Mouse (Mus musculus) forebrain, postnatal 0 days (tissue): ENCODE measurements around the gene Slc15a5. TPM values are rescaled to one million over a fixed set of nuclear protein-coding genes. Genes with fewer than 3 reads are reported as not detected.

Experiments
- ATAC-seq: fragments of 200-750 bp; cut with Nextera tagmentation; 2 replicates; pipeline ENCODE4 v1.8.0; 2017; ENCODE audit warnings: mild to moderate bottlenecking, moderate library complexity
- DNase-seq: peaks from one replicate; pipeline ENCODE4 v3.0.0-alpha.2; 2015
- H3K27ac ChIP-seq: fragments of 300-500 bp; sonication (generic); 2 replicates; pipeline ENCODE4 v1.5.1; 2014; ENCODE audit warnings: low read depth, mild to moderate bottlenecking, antibody characterized with exemption, low read length, moderate library complexity, mixed read lengths
- H3K27me3 ChIP-seq: fragments of 300-500 bp; sonication (generic); 2 replicates; pipeline ENCODE4 v1.6.1; 2014; ENCODE audit warnings: mild to moderate bottlenecking, low read length, mixed read lengths; ENCODE audit not compliant: insufficient read depth
- H3K36me3 ChIP-seq: fragments of 300-500 bp; sonication (generic); 2 replicates; pipeline ENCODE4 v1.6.1; 2014; ENCODE audit warnings: mild to moderate bottlenecking, moderate library complexity; ENCODE audit not compliant: insufficient read depth
- H3K4me1 ChIP-seq: fragments of 300-500 bp; sonication (generic); 2 replicates; pipeline ENCODE4 v1.6.1; 2014; ENCODE audit warnings: antibody characterized with exemption; ENCODE audit not compliant: insufficient read depth
- H3K4me2 ChIP-seq: fragments of 300-500 bp; sonication (generic); 2 replicates; pipeline ENCODE4 v1.6.1; 2014; ENCODE audit warnings: low read depth, mild to moderate bottlenecking, moderate library complexity
- H3K4me3 ChIP-seq: fragments of 300-500 bp; sonication (generic); 2 replicates; pipeline ENCODE4 v1.5.1; 2014; ENCODE audit warnings: low read depth, low read length, mixed read lengths
- H3K9ac ChIP-seq: fragments of 300-500 bp; sonication (generic); 2 replicates; pipeline ENCODE4 v1.6.1; 2014; ENCODE audit warnings: mild to moderate bottlenecking
- H3K9me3 ChIP-seq: fragments of 300-500 bp; sonication (generic); 2 replicates; pipeline ENCODE4 v1.6.1; 2016; ENCODE audit warnings: low read length
- CTCF ChIP-seq: sonication (generic); IDR thresholded peaks from 2 replicates; pipeline ENCODE4 v1.5.1; 2016; ENCODE audit warnings: antibody characterized with exemption, control low read depth, low read depth
- WGBS: fragments of 180-500 bp; shearing (Covaris S2); extraction: QIAGEN DNeasy Blood & Tissue Kit; methylation state at CpG from one replicate; pipeline ENCODE4 v1.1.7; 2014; 5-methylcytosine and 5-hydroxymethylcytosine counted together
- polyA plus RNA-seq: library from polyadenylated mRNA; unstranded; fragments of >200 nt; fragmentation: Nextera tagmentation; extraction: Ambion mirVana; gene quantifications from 2 replicates; pipeline ENCODE4 v1.2.1, GENCODE M21; 2015
- total RNA-seq: library from RNA; depleted of rRNA; stranded (reverse); fragments of >200 nt; gene quantifications from 2 replicates; pipeline ENCODE4 v1.2.3, GENCODE M21; 2014; rRNA removed

Gene Slc15a5
- total and polyA plus RNA-seq, 2 experiments from 2014 or later, result 0.10 to 0.11 TPM

DNA sequence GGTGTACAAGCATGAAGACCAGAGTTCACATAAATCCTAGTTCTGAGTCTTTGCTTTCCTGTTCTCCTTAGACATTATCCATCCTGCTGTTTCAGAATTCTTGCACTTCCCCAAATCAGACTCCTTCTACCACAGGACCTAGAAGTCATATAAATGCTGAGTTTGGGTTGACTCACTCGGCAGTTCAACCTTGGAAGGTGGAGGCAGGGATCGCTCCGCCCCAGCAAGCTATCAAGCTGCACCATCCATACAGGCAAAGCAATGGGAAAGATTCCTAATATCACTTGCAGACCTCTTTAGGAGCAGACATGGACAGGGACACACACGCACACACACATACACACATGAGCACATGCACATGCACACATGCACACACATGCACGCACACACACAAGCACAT, 142.2 kb downstream of the Slc15a5 start:
- Histone ChIP-seq H3K36me3 (no peaks in the 10 kb centered on the region), H3K27me3 (no peaks in the 10 kb centered on the region), H3K9me3 (no peaks in the 10 kb centered on the region), H3K4me1 (no peaks in the 10 kb centered on the region), H3K27ac (no peak overlapping the region), H3K4me2 (no peak overlapping the region), H3K9ac (no peak overlapping the region), H3K4me3 (no peak overlapping the region)
- 96% methylated on average over 5 of the region's 5 CpGs for WGBS
- DNase-seq (no peak), ATAC-seq (no peak)
- TF ChIP-seq CTCF, result no peak

DNA sequence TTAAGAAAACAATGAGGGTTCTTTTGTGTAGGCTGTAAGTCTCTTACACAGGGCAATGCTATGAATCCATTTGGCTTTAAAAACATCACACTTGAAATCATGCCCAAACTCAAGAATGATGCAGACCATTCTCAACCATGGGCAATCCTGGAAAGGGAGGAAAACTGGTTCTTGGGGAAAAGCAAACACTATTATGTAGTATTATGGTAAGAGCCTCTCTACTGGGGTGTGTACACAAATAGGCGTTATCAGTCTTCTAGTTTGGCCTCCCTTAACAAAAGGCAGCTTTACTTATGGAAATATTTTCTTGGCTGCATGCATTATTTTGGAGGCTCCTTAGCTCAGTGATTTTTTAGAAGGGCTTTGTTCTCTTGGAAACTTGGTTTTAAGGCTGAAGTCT, 143.4 kb downstream of the Slc15a5 start:
- WGBS, result 56% methylated on average over 1 of the region's 1 CpGs
- Histone ChIP-seq H3K4me1 (no peaks in the 10 kb centered on the region), H3K9me3 (no peaks in the 10 kb centered on the region), H3K27ac (no peak overlapping the region), H3K4me2 (no peak overlapping the region), H3K9ac (no peak overlapping the region), H3K27me3 (no peaks in the 10 kb centered on the region), H3K4me3 (no peak overlapping the region), H3K36me3 (no peaks in the 10 kb centered on the region)
- ATAC-seq (no peak), DNase-seq (no peak)
- no peak for TF ChIP-seq CTCF

DNA sequence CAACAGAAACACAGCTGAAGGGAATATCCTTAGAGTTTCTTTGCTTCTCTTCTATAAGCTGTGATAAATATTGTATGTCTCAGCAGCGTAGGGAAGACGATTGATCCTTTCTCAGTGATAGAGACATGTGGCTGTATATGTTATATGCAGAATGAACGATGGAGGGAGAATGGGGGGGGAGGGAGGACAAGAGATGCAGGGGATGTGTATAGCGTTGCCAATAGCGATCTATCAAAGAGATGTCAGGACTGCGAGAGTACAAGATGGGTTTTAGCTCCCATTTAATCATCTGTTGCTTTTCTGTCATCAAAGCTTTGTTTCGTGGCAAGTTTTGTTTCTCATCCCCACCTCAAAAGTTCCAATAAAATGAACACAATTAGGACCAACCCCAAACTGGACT, 143.9 kb downstream of the Slc15a5 start:
- Histone ChIP-seq H3K27me3 (no peaks in the 10 kb centered on the region), H3K9me3 (no peaks in the 10 kb centered on the region), H3K4me1 (no peaks in the 10 kb centered on the region), H3K36me3 (no peaks in the 10 kb centered on the region), H3K27ac (no peak overlapping the region), H3K4me2 (no peak overlapping the region), H3K9ac (no peak overlapping the region), H3K4me3 (no peak overlapping the region)
- ATAC-seq, result peak; percentile 63
- peak; percentile 19 for DNase-seq
- TF ChIP-seq CTCF, result no peak
- WGBS, result 65% methylated on average over 7 of the region's 7 CpGs

DNA sequence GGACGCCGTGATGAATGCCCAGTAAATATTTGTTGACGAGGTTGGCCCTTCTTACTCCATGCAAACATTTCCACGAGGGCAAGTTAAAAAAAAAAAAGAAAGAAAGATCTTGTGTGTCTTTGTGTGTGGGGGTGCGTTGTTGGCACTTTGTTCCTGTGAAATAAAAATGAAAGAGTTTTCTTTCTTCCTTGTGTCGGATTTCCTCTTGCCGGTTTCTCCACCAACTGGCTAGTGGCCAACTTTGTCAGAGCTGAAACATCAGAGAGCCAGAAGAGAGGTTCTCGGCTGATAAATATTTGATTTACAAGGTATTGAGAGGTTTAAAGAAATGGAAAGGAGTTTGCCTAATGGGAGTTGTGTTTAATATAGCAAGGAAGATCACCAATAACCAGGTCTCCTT, 144.4 kb downstream of the Slc15a5 start:
- peak; percentile 18; the same call in 1 of the 2 replicates for ATAC-seq
- WGBS, result 31% methylated on average over 8 of the region's 8 CpGs
- H3K27me3 ChIP-seq, result no peaks in the 10 kb centered on the region
- no peaks in the 10 kb centered on the region for H3K4me1 ChIP-seq
- 0 out of 2 replicates have a peak overlapping the region, but pooled peaks have one; percentile 47 for H3K27ac ChIP-seq
- H3K9ac ChIP-seq, result no peak overlapping the region
- TF ChIP-seq CTCF, result no peak
- no peak overlapping the region for H3K4me3 ChIP-seq
- no peaks in the 10 kb centered on the region for H3K36me3 ChIP-seq
- no peaks in the 10 kb centered on the region for H3K9me3 ChIP-seq
- H3K4me2 ChIP-seq, result 0 out of 2 replicates have a peak overlapping the region, but pooled peaks have one; percentile 2
- peak; percentile 57 for DNase-seq

DNA sequence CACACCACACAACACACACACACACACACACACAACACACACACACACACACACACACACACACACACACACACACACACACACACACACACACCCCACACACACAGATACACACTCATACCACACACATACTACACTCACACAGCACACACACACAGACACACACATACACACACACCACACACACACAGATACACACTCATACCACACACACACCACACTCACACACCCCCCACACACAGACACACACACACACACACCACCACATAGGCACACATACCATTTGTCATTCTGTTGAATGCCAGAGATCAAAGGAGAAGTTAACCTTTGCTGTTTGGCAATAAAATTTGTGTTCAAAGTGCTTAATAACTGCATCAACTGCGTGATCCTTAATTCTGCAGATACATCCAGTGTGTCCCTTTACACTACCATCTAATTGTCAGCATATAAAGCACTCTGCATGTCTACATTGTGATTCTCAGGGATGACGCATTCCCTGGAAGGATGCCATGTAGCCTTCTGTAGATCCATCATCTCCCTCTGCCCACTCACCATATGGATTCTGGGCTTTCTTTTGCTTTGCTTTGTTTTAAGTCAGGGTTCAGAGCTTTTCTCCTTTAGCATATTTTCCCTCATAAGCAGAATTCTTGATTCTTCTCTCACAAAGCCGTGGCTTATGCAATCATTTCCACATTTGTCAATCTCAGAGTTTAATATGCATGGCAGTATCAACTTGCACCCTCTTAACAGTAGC, 145.0 kb downstream of the Slc15a5 start:
- H3K27me3 ChIP-seq, result no peaks in the 10 kb centered on the region
- no peak for TF ChIP-seq CTCF
- no peaks in the 10 kb centered on the region for H3K9me3 ChIP-seq
- H3K9ac ChIP-seq, result no peak overlapping the region
- H3K4me3 ChIP-seq, result no peak overlapping the region
- H3K27ac ChIP-seq, result 0 out of 2 replicates have a peak overlapping the region, but pooled peaks have one; percentile 47
- WGBS, result 30% methylated on average over 3 of the region's 3 CpGs
- DNase-seq (peak; percentile 64), ATAC-seq (peak; percentile 57; the same call in 1 of the 2 replicates)
- no peaks in the 10 kb centered on the region for H3K36me3 ChIP-seq
- H3K4me2 ChIP-seq, result 0 out of 2 replicates have a peak overlapping the region, but pooled peaks have one; percentile 2
- H3K4me1 ChIP-seq, result no peaks in the 10 kb centered on the region

Other genes starting within 250 kb of the Slc15a5 start
- gene Mgst1, start 60.4 kb upstream of the Slc15a5 start, total RNA-seq, result 23.9 and 27.3 TPM in 2 replicates
- 66.5 and 70.5 TPM in 2 replicates for gene Mgst1, start 60.4 kb upstream of the Slc15a5 start, polyA plus RNA-seq